Mouse (Mus musculus): ENCODE measurements around the gene Bbc3.

The Bbc3 gene

GRCm38 (mm10) chr7:16319216-16319615 lies 11.0 kb downstream of the Bbc3 start:
- DNase-seq: no peak

GRCm38 (mm10) chr7:16320479-16320878 lies 12.3 kb downstream of the Bbc3 start:
- DNase-seq: no peak

GRCm38 (mm10) chr7:16324661-16325060 lies 16.5 kb downstream of the Bbc3 start:
- DNase-seq: peak; percentile 31

- DNase-seq: peak; percentile 77
Measured at GRCm38 (mm10) chr7:16325920-16326606, 17.9 kb downstream of the Bbc3 start.

- DNase-seq: no peak
Measured at GRCm38 (mm10) chr7:16326607-16326971, 18.4 kb downstream of the Bbc3 start.

GRCm38 (mm10) chr7:16329146-16329545 lies 21.0 kb downstream of the Bbc3 start:
- DNase-seq: no peak

- no peak for DNase-seq
Measured at GRCm38 (mm10) chr7:16337733-16338132, 29.5 kb downstream of the Bbc3 start.

GRCm38 (mm10) chr7:16344598-16344997 lies 36.4 kb downstream of the Bbc3 start:
- no peak for DNase-seq

- DNase-seq: no peak
Measured at GRCm38 (mm10) chr7:16345297-16345696, 37.1 kb downstream of the Bbc3 start.

- peak; percentile 37 for DNase-seq
Measured at GRCm38 (mm10) chr7:16349999-16350398, 41.8 kb downstream of the Bbc3 start.

- no peak for DNase-seq
Measured at GRCm38 (mm10) chr7:16355854-16356594, 47.8 kb downstream of the Bbc3 start.

GRCm38 (mm10) chr7:16357602-16358001 lies 49.4 kb downstream of the Bbc3 start:
- no peak for DNase-seq

GRCm38 (mm10) chr7:16364319-16364718 lies 56.1 kb downstream of the Bbc3 start:
- no peak for DNase-seq

- DNase-seq: peak; percentile 30
Measured at GRCm38 (mm10) chr7:16364901-16365500, 56.8 kb downstream of the Bbc3 start.

- DNase-seq: peak; percentile 29
Measured at GRCm38 (mm10) chr7:16366133-16366646, 58.0 kb downstream of the Bbc3 start.

GRCm38 (mm10) chr7:16366669-16367068 lies 58.5 kb downstream of the Bbc3 start:
- DNase-seq: no peak
